Mouse (Mus musculus) subcutaneous adipose tissue, adult 2 months (tissue): ENCODE measurements around the gene Atg9a. TPM values are rescaled to one million over a fixed set of nuclear protein-coding genes. Genes with fewer than 3 reads are reported as not detected.

Experiments used
- polyA plus RNA-seq: library from polyadenylated mRNA; depleted of rRNA; stranded (reverse); fragments of >200 nt; gene quantifications from 2 replicates; pipeline ENCODE4 v1.2.3, GENCODE M21; 2012; ENCODE audit warnings: low replicate concordance; rRNA removed

Atg9a gene
- 62.4 and 75.2 TPM in 2 replicates for polyA plus RNA-seq

GRCm38 (mm10) chr1:75191622-75192402 lies at the start of gene Atg9a, which contains the start of gene Ankzf1:
Gene Atg9a (minus strand): TSS chr1:75192196.
Gene Ankzf1 (plus strand): TSS chr1:75192151.

GRCm38 (mm10) chr1:75236117-75237050 lies 44.4 kb upstream of the Atg9a start, which contains the start of gene Dnajb2:
Gene Dnajb2 (plus strand): TSS chr1:75236406.

GRCm38 (mm10) chr1:75231664-75232152 lies 39.7 kb upstream of the Atg9a start, which contains the start of gene A630095N17Rik:
Gene A630095N17Rik (minus strand): TSS chr1:75232102.

GRCm38 (mm10) chr1:75219531-75219930 lies 27.5 kb upstream of the Atg9a start, which contains the start of gene Tuba4a:
Gene Tuba4a (minus strand): TSS chr1:75219865.

GRCm38 (mm10) chr1:75210136-75211087 lies 18.4 kb upstream of the Atg9a start, which contains the start of the genes Glb1l and Stk16:
Gene Glb1l (minus strand): TSS chr1:75210813.
Gene Stk16 (plus strand): TSS chr1:75210838.

GRCm38 (mm10) chr1:75180105-75180590 lies 11.8 kb downstream of the Atg9a start, which contains the start of gene Abcb6:
Gene Abcb6 (minus strand): TSS chr1:75180392.

GRCm38 (mm10) chr1:75168472-75169464 lies 23.2 kb downstream of the Atg9a start, which contains the start of gene Zfand2b:
Gene Zfand2b (plus strand): TSS chr1:75168646.

GRCm38 (mm10) chr1:75142301-75143261 lies 49.4 kb downstream of the Atg9a start, which contains the start of the genes Cnppd1 and Retreg2:
Gene Cnppd1 (minus strand): TSS chr1:75142711.
Gene Retreg2 (plus strand): TSS chr1:75142778.

GRCm38 (mm10) chr1:75133421-75134207 lies 58.4 kb downstream of the Atg9a start, which contains the start of gene Slc23a3:
Gene Slc23a3 (minus strand): TSS chr1:75133890.

Other genes with a start within 250 kb of the Atg9a start
- 0.17 and 35.2 TPM in 2 replicates for gene Ihh, start 240.5 kb downstream of the Atg9a start, polyA plus RNA-seq
- 3.5 and 6.6 TPM in 2 replicates for gene Nhej1, start 67.0 kb downstream of the Atg9a start, polyA plus RNA-seq
- 0.43 and 1.3 TPM in 2 replicates for gene Slc23a3, start 58.3 kb downstream of the Atg9a start, polyA plus RNA-seq
- 47.3 and 55.4 TPM in 2 replicates for gene Cnppd1, start 49.5 kb downstream of the Atg9a start, polyA plus RNA-seq
- gene Retreg2, start 49.4 kb downstream of the Atg9a start, polyA plus RNA-seq = 100 and 133 TPM in 2 replicates
- gene Zfand2b, start 23.6 kb downstream of the Atg9a start, polyA plus RNA-seq = 65.1 and 66.9 TPM in 2 replicates
- gene Abcb6, start 11.8 kb downstream of the Atg9a start, polyA plus RNA-seq = 32.2 and 39.4 TPM in 2 replicates
- gene Ankzf1, start within 50 bp of the Atg9a start, polyA plus RNA-seq = 18.2 and 25.3 TPM in 2 replicates
- gene Glb1l, start 18.6 kb upstream of the Atg9a start, polyA plus RNA-seq = 23.9 and 39.1 TPM in 2 replicates
- gene Stk16, start 18.6 kb upstream of the Atg9a start, polyA plus RNA-seq = 186 and 199 TPM in 2 replicates
- gene Tuba4a, start 27.7 kb upstream of the Atg9a start, polyA plus RNA-seq = 15.5 and 34.7 TPM in 2 replicates
- gene A630095N17Rik, start 39.9 kb upstream of the Atg9a start, polyA plus RNA-seq = not detected in 2 replicates
- gene Dnajb2, start 44.2 kb upstream of the Atg9a start, polyA plus RNA-seq = 42.8 TPM in 2 replicates
- gene Ptprn, start 72.3 kb upstream of the Atg9a start, polyA plus RNA-seq = 0.04 TPM in 2 replicates
- gene Resp18, start 86.2 kb upstream of the Atg9a start, polyA plus RNA-seq = not detected in 2 replicates
- gene Dnpep, start 125.8 kb upstream of the Atg9a start, polyA plus RNA-seq = 152 and 178 TPM in 2 replicates
- gene Des, start 168.1 kb upstream of the Atg9a start, polyA plus RNA-seq = 47.0 and 310 TPM in 2 replicates
- 20.5 and 125 TPM in 2 replicates for gene Speg, start 183.1 kb upstream of the Atg9a start, polyA plus RNA-seq
- 134 and 167 TPM in 2 replicates for gene Gmppa, start 243.7 kb upstream of the Atg9a start, polyA plus RNA-seq